Mouse (Mus musculus): ENCODE data around the gene Tbx4.

Tbx4 gene

DNA sequence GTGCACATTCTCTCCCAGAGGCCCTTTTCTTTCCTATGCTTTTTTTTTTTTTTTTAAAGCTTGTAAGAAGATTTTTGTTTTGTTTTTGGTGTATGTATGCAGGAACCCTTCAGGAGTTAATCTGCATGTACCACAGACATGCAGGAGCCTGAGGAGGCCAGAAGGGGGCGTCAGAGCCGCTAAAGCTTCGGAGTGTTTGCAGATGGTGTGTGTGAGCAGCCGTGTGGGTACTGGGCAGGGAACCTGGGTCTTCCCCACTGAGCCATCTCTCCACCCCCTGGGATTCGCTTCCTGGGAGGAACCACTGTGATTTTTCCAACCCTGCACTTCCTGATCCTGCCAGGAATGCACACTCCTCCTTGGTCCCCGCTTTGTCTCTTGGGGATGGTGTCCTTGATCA, 35.5 kb upstream of the Tbx4 start:
- DNase-seq (ENCODE audit: low read depth, low spot score) = peak; percentile 19

- no peak for DNase-seq (ENCODE audit: low read depth, low spot score)
Measured at GRCm38 (mm10) chr11:85857997-85858698, 28.1 kb upstream of the Tbx4 start.

DNA sequence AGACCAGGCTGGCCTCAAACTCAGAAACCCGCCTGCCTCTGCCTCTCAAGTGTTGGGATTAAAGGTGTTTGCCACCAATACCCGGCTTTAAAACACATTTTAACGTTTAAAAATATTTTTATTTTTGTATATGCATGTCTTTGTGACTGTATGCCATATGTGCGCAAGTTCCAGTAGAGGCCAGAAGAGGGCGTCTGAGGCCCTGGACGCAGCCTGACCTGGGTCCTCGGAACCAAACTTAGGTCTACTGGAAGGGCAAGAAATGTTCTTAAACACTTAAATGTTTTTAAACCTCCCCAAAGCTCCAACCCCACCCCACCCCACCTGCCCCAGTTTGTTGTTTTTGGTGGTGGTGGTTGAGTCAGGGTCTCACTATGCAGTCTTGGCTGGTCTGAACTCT, 21.9 kb upstream of the Tbx4 start:
- DNase-seq (ENCODE audit: low read depth, low spot score) = peak; percentile 32

DNA sequence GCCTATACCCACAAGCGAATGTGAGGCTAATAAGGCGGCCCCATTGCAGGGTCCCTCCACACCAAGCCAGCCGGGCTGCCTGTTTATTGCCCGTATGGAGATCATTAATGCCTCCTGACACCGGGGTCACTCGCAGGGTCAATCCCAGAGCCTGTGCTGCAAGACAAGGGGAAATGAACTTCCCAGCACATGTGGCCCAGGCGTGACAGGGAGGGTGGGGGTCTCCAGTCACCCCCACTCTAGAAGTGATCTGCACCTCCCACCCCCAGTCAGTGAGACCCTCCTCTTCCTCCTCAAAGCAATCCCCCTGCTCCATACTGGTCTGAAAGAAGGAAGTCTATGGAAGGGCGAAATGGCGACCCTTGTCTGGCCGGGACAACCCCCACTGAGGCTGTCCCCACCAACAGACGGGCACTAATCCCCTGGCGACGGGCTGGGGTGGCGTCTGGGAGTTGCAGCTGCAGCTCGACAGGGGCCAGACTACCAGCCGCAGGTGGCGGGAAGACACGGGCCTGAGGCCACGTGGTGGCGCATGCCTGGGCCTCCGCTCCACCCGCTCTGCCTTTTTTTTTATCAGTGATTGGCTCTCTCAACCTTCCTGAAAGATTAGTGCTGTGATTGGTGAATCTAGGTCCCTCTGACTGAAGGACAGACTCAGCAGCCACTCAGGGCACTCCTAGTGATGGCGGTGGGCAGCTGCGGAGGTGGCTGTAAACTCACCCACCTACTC, 10.0 kb upstream of the Tbx4 start:
- no peak for DNase-seq (ENCODE audit: low read depth, low spot score)

DNA sequence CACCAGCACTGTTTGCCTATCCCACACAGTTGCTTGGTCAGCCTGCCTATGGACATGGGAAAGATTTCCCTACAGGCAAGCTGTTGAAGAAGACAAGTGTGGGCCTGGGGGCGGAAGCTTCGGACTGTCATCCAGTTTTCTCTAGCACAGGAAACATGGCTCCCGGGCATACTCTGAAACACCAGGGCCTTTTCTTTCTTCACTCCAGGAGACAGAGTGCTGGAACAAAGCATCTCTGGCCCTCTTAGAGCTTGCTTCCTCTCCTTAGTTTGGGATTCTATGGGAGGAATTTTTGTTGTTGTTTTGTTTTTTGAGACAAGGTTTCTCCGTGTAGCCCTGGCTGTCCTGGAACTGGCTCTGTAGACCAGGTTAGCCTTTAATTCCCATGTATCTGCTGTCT, 1.7 kb upstream of the Tbx4 start:
- no peak for DNase-seq (ENCODE audit: low read depth, low spot score)

DNA sequence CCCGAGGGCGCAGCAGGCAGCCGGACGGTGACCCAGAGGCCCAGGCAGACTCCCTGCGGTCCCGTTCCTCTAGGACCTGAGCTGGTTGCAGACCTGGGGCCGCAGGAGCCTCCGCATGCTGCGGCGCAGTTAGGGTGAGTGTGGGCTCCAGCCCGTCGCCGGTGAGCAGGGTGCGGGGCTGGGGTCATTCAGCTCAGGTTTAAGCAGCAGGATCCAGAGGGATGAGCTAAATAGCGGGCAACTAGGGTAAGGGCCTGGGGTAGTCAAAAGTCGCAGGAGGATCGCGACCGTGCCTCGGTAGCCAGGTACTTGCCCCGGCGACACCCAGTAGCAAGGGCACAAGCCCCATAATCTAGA, 185 bp downstream of the Tbx4 start:
- DNase-seq (ENCODE audit: low read depth, low spot score) = no peak

- DNase-seq (ENCODE audit: low read depth, low spot score) = no peak
Measured at GRCm38 (mm10) chr11:85887273-85887672, 1.1 kb downstream of the Tbx4 start.

DNA sequence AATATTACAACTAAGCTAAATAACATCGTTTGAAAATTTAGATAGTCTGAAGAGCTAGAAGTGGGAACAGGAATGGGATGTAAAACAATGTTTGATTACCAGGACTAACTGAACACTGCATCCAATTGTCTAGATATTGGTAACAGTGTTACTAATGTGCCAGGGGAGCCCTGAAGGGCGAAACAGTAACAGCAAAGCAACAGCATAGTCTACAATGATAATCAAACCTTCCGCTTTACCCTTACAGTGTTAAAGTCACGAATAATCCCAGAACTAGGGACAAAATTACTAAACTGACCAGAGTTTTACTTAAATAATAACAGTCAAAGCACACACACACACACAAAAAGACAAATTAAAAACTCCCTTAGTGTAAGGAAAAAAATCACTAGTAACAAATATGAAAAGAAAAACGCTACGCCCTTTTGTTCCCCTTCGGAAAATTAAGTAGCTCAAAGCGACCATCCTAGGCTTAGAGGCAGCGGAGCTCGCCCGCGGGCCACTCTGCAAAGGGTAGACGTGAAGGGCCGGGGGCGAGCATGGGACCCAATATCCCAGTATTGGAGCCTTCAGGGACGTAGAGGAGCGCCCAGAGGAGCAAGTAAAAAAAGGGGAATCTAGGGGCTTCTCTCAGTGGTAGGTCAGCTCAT, 1.7 kb downstream of the Tbx4 start:
- DNase-seq (ENCODE audit: low read depth, low spot score) = no peak

- DNase-seq (ENCODE audit: low read depth, low spot score) = no peak
Measured at GRCm38 (mm10) chr11:85888451-85888961, 2.3 kb downstream of the Tbx4 start.

GRCm38 (mm10) chr11:85889056-85889729, 3.0 kb downstream of the Tbx4 start:
- no peak for DNase-seq (ENCODE audit: low read depth, low spot score)

GRCm38 (mm10) chr11:85889730-85890562, 3.7 kb downstream of the Tbx4 start:
- DNase-seq (ENCODE audit: low read depth, low spot score) = no peak

DNA sequence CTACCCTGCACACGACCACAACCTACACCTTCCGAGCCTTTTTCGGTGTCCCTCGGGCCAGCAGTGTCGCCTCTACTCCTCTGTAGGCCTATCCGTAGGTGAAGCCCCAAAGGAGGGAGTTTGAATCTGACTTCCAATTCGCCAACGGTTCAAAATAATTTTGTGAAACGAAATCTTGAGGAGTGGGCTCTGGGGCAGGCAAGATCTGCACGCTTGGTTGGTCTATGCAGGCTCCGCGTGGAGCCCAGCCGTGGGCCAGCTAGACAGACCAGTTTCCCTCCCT, 4.3 kb downstream of the Tbx4 start:
- DNase-seq (ENCODE audit: low read depth, low spot score) = no peak

- no peak for DNase-seq (ENCODE audit: low read depth, low spot score)
Measured at GRCm38 (mm10) chr11:85891010-85891691, 4.9 kb downstream of the Tbx4 start.

- no peak for DNase-seq (ENCODE audit: low read depth, low spot score)
Measured at GRCm38 (mm10) chr11:85891692-85892040, 5.4 kb downstream of the Tbx4 start.

DNA sequence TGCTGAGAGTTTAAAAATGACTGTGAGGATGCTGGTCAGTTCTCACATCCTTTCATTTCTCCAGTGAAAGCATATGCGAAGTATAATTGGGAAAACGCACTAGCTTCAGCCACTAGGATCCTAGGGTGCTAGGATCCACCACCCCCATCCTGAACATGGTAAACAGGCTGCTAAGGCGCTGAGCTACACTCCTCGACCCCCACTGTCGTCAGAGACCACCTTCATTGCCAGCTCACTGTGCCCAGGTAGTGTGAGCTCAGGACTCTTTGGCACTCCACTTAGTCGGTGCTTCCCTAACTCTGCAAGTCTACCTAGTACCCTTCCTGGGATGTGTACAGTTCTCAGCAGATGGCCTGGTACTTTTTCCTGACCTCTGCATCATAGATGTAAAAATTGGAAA, 6.5 kb downstream of the Tbx4 start:
- no peak for DNase-seq (ENCODE audit: low read depth, low spot score)

DNA sequence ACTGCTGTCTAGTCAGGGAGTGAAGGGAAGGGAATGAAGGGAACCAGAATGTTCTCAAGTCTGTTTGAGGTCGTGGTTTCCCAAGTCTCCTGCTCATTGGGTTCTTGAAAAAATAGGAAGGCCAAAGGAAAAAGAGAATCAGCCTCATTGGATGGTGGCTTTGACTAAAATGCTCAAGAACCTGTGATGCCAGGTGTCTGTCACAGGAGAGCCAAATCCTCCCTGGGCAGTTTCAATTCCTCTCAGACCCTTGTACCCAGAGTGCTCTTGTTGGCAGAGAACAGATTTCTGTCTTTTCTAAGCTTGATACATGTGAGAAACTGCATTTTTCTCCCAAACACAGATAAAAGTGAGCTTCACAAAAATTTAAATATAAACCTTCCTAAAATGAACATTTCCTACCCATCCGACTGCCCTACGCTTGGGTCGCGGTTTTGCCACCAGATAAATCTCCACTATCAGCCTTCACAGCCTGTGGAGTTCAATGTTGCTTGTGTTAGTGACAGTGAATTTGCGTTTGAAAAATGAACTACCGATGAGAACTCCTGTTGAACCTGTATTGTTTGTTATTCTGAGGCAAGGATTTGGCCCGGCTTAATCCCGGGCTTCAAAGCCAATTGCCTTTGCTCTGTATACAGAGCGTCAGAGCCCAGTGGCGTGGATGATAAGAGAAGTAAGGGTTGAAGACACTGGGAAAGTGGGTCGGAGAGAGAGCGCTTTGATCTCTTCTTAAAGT, 7.3 kb downstream of the Tbx4 start:
- no peak for DNase-seq (ENCODE audit: low read depth, low spot score)

GRCm38 (mm10) chr11:85894136-85894530, 7.9 kb downstream of the Tbx4 start:
- DNase-seq (ENCODE audit: low read depth, low spot score) = no peak

DNA sequence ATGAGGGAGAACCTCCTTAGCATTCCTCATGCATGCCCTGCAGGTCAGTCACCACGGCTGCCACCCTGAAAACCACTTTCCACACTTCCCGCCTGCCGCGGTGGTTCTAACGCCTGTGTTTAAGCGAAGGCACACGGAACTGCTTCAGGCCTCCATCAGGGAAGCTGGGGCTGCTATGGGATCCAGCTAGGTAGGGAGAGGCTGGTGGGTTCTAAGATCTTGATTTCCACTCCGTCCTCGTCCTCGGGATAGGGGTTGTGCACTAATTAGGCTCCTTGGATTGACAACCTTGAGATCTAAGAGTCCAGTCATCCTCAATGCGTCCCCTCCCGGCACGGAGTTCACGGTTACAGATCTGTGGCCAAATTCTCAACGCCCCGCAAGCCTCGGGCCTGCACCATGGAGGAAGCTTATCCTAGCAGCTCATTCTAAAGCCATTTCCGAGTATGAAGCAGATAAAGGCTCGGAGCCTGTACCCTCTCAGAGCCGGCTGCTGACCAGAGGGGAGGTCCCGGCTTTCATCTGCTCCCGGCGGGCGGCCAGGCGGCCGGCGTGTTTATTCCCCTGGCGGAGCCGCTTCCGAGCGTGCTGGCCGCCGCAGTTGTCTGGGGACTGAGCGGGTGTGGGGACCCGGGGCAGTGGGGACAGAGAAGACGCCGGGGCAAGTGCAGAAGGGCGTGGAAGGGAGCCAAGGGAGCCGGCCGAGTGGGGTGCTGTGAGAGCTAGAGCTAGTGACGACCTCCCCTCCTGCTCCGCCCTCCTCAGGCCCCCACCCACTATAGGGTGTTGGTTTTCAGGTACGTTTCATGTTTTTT, 8.7 kb downstream of the Tbx4 start:
- DNase-seq (ENCODE audit: low read depth, low spot score) = no peak

GRCm38 (mm10) chr11:85896335-85896985, 10.2 kb downstream of the Tbx4 start:
- DNase-seq (ENCODE audit: low read depth, low spot score) = no peak

Measured in 3T3-L1 (cell line).